Mouse (Mus musculus) cerebellum, adult 11-12 months (tissue): ENCODE results near the gene Lrrc32.
A peak's percentile ranks its signal among the peaks of the same experiment; 100 is the strongest.

Source experiments
- DNase-seq: peaks from one replicate; pipeline ENCODE4 v3.0.0; 2022

Gene Lrrc32

GRCm38 (mm10) chr7:98489623-98490084, 571 bp downstream of the Lrrc32 start:
- peak; percentile 53 for DNase-seq

- DNase-seq: no peak
Measured at GRCm38 (mm10) chr7:98490328-98490727, 1.2 kb downstream of the Lrrc32 start.

GRCm38 (mm10) chr7:98490911-98491310, 1.8 kb downstream of the Lrrc32 start:
- no peak for DNase-seq

- DNase-seq: peak; percentile 3
Measured at GRCm38 (mm10) chr7:98491451-98492200, 2.5 kb downstream of the Lrrc32 start.

- no peak for DNase-seq
Measured at GRCm38 (mm10) chr7:98492331-98492730, 3.2 kb downstream of the Lrrc32 start.

DNA sequence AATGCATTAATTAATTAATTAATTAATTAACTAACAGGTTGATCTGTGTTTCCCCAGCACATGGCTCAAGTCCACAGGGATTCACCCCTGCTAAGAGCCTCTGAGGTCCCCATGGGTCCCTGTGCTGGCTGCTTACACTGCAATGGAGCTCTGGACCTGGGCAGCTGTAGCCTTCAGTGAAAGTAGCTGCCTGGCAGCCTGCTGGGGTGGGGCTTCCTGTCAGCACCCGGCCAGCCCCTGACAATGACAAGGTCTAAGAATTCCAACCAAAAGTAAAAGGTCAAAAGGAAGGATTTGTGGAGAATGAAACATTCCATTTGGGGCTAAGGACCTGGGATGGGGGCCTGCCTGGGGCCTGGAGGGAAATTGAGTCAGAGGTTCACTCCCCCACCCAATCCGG, 4.2 kb downstream of the Lrrc32 start:
- DNase-seq: no peak

- no peak for DNase-seq
Measured at GRCm38 (mm10) chr7:98493901-98494480, 4.9 kb downstream of the Lrrc32 start.

DNA sequence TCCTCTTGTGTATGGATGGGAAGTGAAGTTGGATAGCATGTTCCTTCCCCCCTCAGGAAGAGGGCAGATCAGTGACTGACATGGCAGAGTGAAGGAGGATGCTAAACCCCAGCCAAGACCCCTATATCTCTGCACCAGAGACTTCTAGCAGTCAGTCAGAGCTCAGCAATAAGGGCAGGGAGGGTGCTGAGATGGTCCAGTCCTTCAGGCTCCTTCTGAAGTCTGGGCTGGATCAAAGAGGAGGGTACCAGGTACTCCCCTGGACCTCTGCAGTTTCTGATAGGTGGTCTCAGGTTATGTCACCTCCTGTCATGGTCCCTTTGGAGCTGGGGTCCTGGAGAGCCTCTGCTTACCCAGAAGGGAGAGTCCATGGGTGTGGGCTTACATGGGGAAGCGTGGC, 6.5 kb downstream of the Lrrc32 start:
- DNase-seq: no peak

- DNase-seq: peak; percentile 5
Measured at GRCm38 (mm10) chr7:98497451-98497850, 8.4 kb downstream of the Lrrc32 start.

DNA sequence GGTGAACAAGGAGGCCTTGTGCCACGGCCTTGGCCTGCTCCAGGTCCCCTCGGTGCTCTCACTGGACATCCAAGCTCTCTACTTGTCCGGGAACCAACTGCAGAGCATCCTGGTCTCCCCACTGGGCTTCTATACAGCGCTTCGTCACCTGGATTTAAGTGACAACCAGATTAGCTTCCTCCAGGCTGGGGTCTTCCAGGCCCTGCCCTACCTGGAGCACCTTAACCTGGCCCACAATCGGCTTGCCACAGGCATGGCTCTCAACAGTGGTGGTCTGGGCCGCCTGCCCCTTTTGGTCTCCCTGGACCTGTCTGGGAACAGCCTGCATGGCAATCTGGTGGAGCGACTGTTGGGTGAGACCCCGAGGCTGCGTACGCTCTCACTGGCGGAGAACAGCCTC, 9.0 kb downstream of the Lrrc32 start:
- DNase-seq: no peak

DNA sequence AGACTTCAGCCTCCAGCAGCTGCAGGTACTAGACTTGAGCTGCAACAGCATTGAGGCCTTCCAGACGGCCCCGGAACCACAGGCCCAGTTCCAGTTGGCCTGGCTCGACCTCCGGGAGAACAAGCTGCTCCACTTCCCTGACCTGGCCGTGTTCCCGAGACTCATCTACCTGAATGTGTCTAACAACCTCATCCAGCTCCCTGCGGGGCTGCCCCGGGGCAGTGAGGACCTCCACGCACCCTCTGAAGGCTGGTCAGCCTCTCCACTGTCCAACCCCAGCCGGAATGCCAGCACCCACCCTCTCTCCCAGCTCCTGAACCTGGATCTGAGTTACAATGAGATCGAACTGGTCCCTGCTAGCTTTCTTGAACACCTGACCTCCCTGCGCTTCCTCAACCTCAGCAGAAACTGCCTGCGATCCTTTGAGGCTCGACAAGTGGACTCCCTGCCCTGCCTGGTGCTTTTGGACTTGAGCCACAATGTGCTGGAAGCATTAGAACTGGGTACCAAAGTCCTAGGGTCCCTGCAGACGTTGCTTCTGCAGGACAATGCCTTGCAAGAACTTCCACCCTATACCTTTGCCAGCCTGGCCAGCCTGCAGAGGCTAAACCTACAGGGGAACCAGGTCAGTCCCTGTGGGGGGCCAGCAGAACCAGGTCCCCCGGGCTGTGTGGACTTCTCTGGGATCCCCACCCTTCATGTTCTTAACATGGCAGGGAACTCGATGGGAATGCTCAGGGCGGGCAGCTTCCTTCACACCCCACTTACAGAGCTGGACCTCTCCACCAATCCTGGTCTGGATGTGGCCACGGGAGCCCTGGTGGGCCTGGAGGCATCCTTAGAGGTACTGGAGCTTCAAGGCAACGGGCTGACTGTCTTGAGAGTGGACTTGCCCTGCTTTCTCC, 9.8 kb downstream of the Lrrc32 start:
- DNase-seq: peak; percentile 80

DNA sequence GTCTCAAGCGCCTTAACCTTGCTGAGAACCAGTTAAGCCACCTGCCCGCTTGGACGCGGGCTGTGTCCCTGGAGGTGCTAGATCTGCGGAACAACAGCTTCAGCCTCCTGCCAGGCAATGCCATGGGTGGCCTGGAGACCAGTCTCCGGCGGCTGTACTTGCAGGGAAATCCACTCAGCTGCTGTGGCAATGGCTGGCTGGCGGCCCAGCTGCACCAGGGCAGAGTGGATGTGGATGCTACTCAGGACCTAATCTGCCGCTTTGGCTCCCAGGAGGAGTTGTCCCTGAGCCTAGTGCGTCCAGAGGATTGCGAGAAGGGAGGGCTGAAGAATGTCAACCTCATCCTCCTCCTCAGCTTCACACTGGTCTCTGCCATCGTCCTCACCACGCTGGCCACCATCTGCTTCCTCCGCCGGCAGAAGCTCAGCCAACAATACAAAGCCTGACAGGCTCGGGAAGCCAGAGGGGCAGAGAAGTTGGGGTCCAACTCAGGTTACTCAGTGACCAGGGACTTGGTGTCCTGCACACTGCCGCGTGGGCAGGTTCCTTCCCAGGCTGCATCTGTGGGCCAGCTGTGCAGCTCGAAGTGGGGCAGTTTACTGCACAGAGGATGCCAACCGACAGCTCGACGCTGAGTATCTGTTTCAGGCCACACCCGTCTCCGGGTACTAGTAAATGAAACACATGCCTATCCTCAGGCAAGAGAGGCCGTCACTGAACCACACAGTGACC, 10.6 kb downstream of the Lrrc32 start:
- peak; percentile 65 for DNase-seq

DNA sequence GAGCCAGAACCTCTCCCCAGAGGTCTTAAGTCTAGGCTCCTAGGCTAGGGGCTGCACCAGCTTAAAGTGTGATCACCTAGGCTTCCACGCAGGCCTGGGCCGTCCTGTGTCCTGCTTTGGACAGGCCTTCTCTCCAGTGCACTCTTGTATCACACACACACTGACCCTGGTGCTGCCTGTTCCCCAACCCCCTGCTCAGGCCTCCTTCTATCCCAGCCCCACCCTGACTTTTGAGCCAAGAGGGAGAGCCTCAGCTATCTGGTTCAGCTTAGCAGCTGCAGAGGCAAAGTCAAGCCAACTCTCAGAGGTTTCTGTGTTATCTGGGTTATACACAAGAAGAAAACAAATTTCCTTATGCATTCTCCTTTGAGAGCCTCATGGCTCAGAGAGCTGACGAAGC, 11.4 kb downstream of the Lrrc32 start:
- DNase-seq: peak; percentile 10

DNA sequence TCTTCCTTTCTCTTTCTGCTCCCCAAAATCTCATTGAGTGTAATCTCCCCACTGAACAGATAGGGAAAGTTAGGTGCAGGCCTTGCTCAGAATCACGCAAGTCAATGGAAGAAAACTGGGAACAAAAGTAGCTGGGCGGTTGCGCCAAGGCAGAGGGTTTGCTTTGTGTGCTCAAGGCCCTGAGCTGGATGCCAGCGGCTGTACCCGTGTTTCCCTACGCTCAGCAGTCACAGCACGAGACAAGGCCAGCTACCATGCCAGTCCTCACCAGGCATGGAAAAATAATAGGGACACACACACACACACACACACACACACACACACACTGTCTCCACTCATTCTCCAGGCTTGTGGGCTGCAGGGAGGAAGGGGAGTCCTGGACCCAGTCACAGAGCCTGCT, 12.0 kb downstream of the Lrrc32 start:
- peak; percentile 3 for DNase-seq

- peak; percentile 5 for DNase-seq
Measured at GRCm38 (mm10) chr7:98502921-98503320, 13.8 kb downstream of the Lrrc32 start.

- no peak for DNase-seq
Measured at GRCm38 (mm10) chr7:98503951-98504647, 15.0 kb downstream of the Lrrc32 start.

GRCm38 (mm10) chr7:98504726-98505314, 15.7 kb downstream of the Lrrc32 start:
- no peak for DNase-seq

DNA sequence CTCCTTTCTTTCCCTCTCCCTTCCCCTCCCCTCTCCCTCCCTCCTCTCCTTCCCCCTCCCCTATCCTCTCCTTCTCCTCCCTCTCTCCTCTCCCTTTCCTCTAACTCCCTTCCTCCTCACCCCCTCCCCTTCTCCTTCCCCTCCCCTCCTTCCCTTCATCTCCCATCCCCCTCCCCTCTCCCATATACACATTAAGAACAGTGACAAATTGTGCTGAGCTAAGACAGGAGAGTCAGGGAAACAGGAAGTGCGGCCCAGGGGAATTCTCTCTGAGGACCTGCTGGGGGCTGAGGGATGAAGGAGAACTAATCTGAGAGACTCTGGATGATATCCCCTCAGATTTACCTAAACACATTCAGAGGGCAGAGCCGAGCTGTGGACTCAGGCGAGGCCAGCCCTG, 16.6 kb downstream of the Lrrc32 start:
- DNase-seq: no peak

DNA sequence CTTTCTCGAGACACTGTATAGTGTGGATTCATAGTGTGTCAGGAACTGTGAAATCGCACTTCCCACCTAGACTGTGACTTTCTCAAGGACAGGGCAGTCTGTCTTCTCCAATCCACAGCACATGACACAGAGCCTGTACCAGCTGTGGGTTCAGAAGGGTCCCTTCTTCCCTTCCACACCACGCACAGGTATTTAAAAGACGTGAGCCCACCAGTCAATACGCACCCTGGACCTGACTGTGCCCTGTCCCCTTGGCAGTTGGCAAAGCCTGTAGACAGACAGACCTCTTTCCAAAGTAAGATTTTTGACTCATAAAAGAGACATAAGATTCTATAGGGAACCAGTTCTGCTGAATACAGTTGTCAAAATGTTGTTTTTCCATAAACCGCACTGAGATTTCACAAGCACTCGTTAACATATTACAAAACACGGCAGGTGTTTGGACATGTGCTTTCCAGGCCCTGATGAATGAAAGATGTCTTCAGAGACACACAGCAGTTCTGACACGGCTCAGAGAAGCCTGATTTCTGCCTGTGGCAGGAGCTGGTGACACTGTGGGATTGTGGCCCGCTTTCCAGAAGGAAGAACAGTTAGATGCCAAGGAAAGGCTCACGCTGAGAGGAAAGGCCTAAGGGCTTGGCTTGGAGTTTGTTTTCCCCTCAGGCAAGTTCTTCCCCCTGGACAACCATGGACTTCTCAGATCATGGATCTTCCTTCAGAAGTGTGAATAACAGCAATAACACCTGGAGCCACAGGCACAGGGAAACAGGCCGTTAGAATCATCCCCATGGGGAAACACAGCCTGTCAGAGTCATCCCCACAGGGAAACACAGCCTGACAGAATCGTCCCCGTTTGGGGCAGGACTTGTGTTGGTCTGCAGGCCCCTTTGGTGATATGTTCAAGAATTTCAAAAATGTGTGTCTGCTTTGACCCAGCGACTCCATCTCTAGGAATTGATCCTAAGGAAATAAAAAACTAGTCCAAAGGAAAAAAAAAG, 22.2 kb downstream of the Lrrc32 start:
- DNase-seq: no peak

- DNase-seq: no peak
Measured at GRCm38 (mm10) chr7:98513251-98513650, 24.2 kb downstream of the Lrrc32 start.

DNA sequence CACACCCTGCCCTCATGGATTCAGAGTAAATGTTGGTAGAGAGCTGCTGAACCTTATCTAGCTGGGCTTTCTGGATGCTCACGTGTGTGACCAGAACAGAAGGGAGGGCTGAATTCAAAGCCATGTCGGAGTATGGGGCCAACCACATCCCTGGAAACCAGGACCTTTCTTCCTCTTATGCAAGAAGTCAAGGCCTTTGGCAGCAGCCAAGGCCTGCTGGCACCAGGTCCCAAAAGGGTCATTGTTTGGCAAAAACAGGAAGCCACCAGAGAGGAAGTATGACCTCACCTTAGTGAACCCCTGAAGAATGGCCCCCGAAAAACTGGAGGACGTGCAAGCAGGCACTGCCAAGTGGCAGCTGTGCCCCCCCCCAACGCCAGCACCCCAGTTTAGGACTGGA, 33.5 kb downstream of the Lrrc32 start:
- DNase-seq: no peak
